Mouse (Mus musculus) liver, embryonic 15.5 days (tissue): Measurements from ENCODE around the gene Cnpy1. TPM values are rescaled to one million over a fixed set of nuclear protein-coding genes. Genes with fewer than 3 reads are reported as not detected.
A peak's percentile ranks its signal among the peaks of the same experiment; 100 is the strongest.

Experiments
- ATAC-seq: fragments of 200-750 bp; cut with Nextera tagmentation; 2 replicates; pipeline ENCODE4 v1.8.0; 2017; ENCODE audit warnings: moderate number of reproducible peaks, mild to moderate bottlenecking, moderate library complexity; ENCODE audit not compliant: insufficient read depth
- H3K27ac ChIP-seq: fragments of 300-500 bp; sonication (generic); replicated peaks from 2 replicates; pipeline ENCODE4 v1.5.1; 2015; ENCODE audit warnings: mild to moderate bottlenecking, inconsistent platforms
- H3K27me3 ChIP-seq: fragments of 300-500 bp; sonication (generic); 2 replicates; pipeline ENCODE4 v1.6.1; 2015; ENCODE audit warnings: mild to moderate bottlenecking, inconsistent platforms
- H3K36me3 ChIP-seq: fragments of 300-500 bp; sonication (generic); replicated peaks from 2 replicates; pipeline ENCODE4 v1.6.1; 2015; ENCODE audit warnings: moderate library complexity, mild to moderate bottlenecking, inconsistent platforms
- H3K4me1 ChIP-seq: fragments of 300-500 bp; sonication (generic); replicated peaks from 2 replicates; pipeline ENCODE4 v1.6.1; 2015; ENCODE audit warnings: inconsistent platforms
- H3K4me2 ChIP-seq: fragments of 300-500 bp; sonication (generic); 2 replicates; pipeline ENCODE4 v1.6.1; 2015; ENCODE audit warnings: moderate library complexity, mild to moderate bottlenecking, inconsistent platforms
- H3K4me3 ChIP-seq: fragments of 300-500 bp; sonication (generic); replicated peaks from 2 replicates; pipeline ENCODE4 v1.5.1; 2015; ENCODE audit warnings: mild to moderate bottlenecking, inconsistent platforms
- H3K9ac ChIP-seq: fragments of 300-500 bp; sonication (generic); 2 replicates; pipeline ENCODE4 v1.6.1; 2015; ENCODE audit warnings: moderate library complexity, mild to moderate bottlenecking, inconsistent platforms
- H3K9me3 ChIP-seq: fragments of 300-500 bp; sonication (generic); replicated peaks from 2 replicates; pipeline ENCODE4 v1.6.1; 2016; ENCODE audit warnings: inconsistent platforms
- WGBS: fragments of 180-500 bp; shearing (Covaris S2); methylation state at CpG from one replicate; pipeline ENCODE4 v1.1.7; 2015; ENCODE audit warnings: mixed read lengths; ENCODE audit not compliant: insufficient replicate concordance; 5-methylcytosine and 5-hydroxymethylcytosine counted together
- polyA plus RNA-seq: library from polyadenylated mRNA; unstranded; fragments of >200 nt; fragmentation: Nextera tagmentation; extraction: Ambion mirVana; gene quantifications from 2 replicates; pipeline ENCODE4 v1.2.1, GENCODE M21; 2015

The Cnpy1 gene
- polyA plus RNA-seq, 1 experiment from 2014 or later, result 0.07 TPM

GRCm38 (mm10) chr5:28172261-28172920, 73.2 kb downstream of the Cnpy1 start:
- H3K9me3 ChIP-seq, result no peaks in the 10 kb centered on the region
- ATAC-seq, result no peak
- no peak overlapping the region for H3K27ac ChIP-seq
- peaks cover 7% of the 10 kb centered on the region; the same call in 1 of the 2 replicates for H3K4me1 ChIP-seq
- WGBS, result 2% methylated on average over 8 of the region's 8 CpGs
- no peak overlapping the region for H3K9ac ChIP-seq
- H3K4me3 ChIP-seq, result no peak overlapping the region
- H3K27me3 ChIP-seq, result peaks cover 98% of the 10 kb centered on the region
- H3K4me2 ChIP-seq, result no peak overlapping the region
- no peaks in the 10 kb centered on the region for H3K36me3 ChIP-seq

GRCm38 (mm10) chr5:28171667-28172066, 73.9 kb downstream of the Cnpy1 start:
- peaks cover 98% of the 10 kb centered on the region for H3K27me3 ChIP-seq
- H3K27ac ChIP-seq, result no peak overlapping the region
- H3K9me3 ChIP-seq, result no peaks in the 10 kb centered on the region
- 8% methylated on average over 5 of the region's 5 CpGs for WGBS
- H3K4me3 ChIP-seq, result no peak overlapping the region
- H3K36me3 ChIP-seq, result no peaks in the 10 kb centered on the region
- no peak for ATAC-seq
- peaks cover 10% of the 10 kb centered on the region; the same call in 1 of the 2 replicates for H3K4me1 ChIP-seq
- H3K4me2 ChIP-seq, result no peak overlapping the region
- no peak overlapping the region for H3K9ac ChIP-seq

GRCm38 (mm10) chr5:28170892-28171291, 74.7 kb downstream of the Cnpy1 start:
- no peak overlapping the region for H3K27ac ChIP-seq
- no peaks in the 10 kb centered on the region for H3K9me3 ChIP-seq
- peaks cover 18% of the 10 kb centered on the region; the same call in 1 of the 2 replicates for H3K4me1 ChIP-seq
- H3K36me3 ChIP-seq, result no peaks in the 10 kb centered on the region
- peaks cover 98% of the 10 kb centered on the region for H3K27me3 ChIP-seq
- H3K9ac ChIP-seq, result no peak overlapping the region
- WGBS, result 2% methylated on average over 19 of the region's 19 CpGs
- no peak overlapping the region for H3K4me3 ChIP-seq
- H3K4me2 ChIP-seq, result no peak overlapping the region
- ATAC-seq, result no peak

- peaks cover 98% of the 10 kb centered on the region for H3K27me3 ChIP-seq
- WGBS, result 4% methylated on average over 17 of the region's 17 CpGs
- no peak for ATAC-seq
These were observed 75.5 kb downstream of the Cnpy1 start for GRCm38 (mm10) chr5:28170081-28170480.

GRCm38 (mm10) chr5:28169166-28169801, 76.3 kb downstream of the Cnpy1 start:
- Histone ChIP-seq H3K9ac (no peak overlapping the region), H3K9me3 (no peaks in the 10 kb centered on the region), H3K27me3 (peaks cover 98% of the 10 kb centered on the region), H3K4me3 (no peak overlapping the region), H3K27ac (no peak overlapping the region), H3K4me2 (no peak overlapping the region), H3K4me1 (peaks cover 23% of the 10 kb centered on the region), H3K36me3 (no peaks in the 10 kb centered on the region)
- 4% methylated on average over 5 of the region's 5 CpGs for WGBS
- ATAC-seq, result no peak

More at GRCm38 (mm10) chr5:28170081-28170480, 75.5 kb downstream of the Cnpy1 start:
- Histone ChIP-seq H3K4me2 (no peak overlapping the region), H3K9ac (no peak overlapping the region), H3K4me3 (no peak overlapping the region), H3K9me3 (no peaks in the 10 kb centered on the region), H3K36me3 (no peaks in the 10 kb centered on the region), H3K4me1 (peaks cover 23% of the 10 kb centered on the region), H3K27ac (no peak overlapping the region)

GRCm38 (mm10) chr5:28168253-28169165, 77.1 kb downstream of the Cnpy1 start:
- H3K36me3 ChIP-seq, result no peaks in the 10 kb centered on the region
- H3K27me3 ChIP-seq, result peaks cover 98% of the 10 kb centered on the region
- no peak overlapping the region for H3K27ac ChIP-seq
- no peaks in the 10 kb centered on the region for H3K9me3 ChIP-seq
- peaks cover 23% of the 10 kb centered on the region for H3K4me1 ChIP-seq
- ATAC-seq, result no peak
- peak overlapping the region; percentile 22 for H3K4me3 ChIP-seq
- WGBS, result 2% methylated on average over 36 of the region's 36 CpGs
- H3K9ac ChIP-seq, result no peak overlapping the region
- H3K4me2 ChIP-seq, result peak overlapping the region; percentile 32

- H3K27me3 ChIP-seq, result peaks cover 98% of the 10 kb centered on the region
- H3K36me3 ChIP-seq, result no peaks in the 10 kb centered on the region
- peak overlapping the region; percentile 22 for H3K4me3 ChIP-seq
- no peak overlapping the region for H3K9ac ChIP-seq
- WGBS, result 1% methylated on average over 29 of the region's 29 CpGs
- ATAC-seq, result no peak
- peaks cover 23% of the 10 kb centered on the region for H3K4me1 ChIP-seq
- peak overlapping the region; percentile 32 for H3K4me2 ChIP-seq
- no peaks in the 10 kb centered on the region for H3K9me3 ChIP-seq
- no peak overlapping the region for H3K27ac ChIP-seq
These were observed 77.9 kb downstream of the Cnpy1 start for GRCm38 (mm10) chr5:28167611-28168252.

- no peaks in the 10 kb centered on the region for H3K9me3 ChIP-seq
- no peak overlapping the region for H3K27ac ChIP-seq
- peak overlapping the region; percentile 37 for H3K4me3 ChIP-seq
- no peaks in the 10 kb centered on the region for H3K36me3 ChIP-seq
- H3K9ac ChIP-seq, result no peak overlapping the region
- H3K4me2 ChIP-seq, result peak overlapping the region; percentile 61
- H3K27me3 ChIP-seq, result peaks cover 98% of the 10 kb centered on the region
- peaks cover 23% of the 10 kb centered on the region for H3K4me1 ChIP-seq
- WGBS, result under 1% methylated on average over 111 of the region's 111 CpGs
- no peak for ATAC-seq
These were observed 79.1 kb downstream of the Cnpy1 start for GRCm38 (mm10) chr5:28166256-28167231.

- no peaks in the 10 kb centered on the region for H3K9me3 ChIP-seq
- H3K4me3 ChIP-seq, result peak within 1 kb of the TSS; percentile 37
- peaks cover 23% of the 10 kb centered on the region for H3K4me1 ChIP-seq
- peak within 1 kb of the TSS; percentile 61 for H3K4me2 ChIP-seq
- no peak for ATAC-seq
- H3K27me3 ChIP-seq, result peaks cover 99% of the 10 kb centered on the region
- no peak within 1 kb of the TSS for H3K27ac ChIP-seq
- H3K36me3 ChIP-seq, result no peaks in the 10 kb centered on the region
- under 1% methylated on average over 104 of the region's 113 CpGs for WGBS
- no peak within 1 kb of the TSS for H3K9ac ChIP-seq
These were observed 80.0 kb downstream of the Cnpy1 start, which contains the start of gene En2 for GRCm38 (mm10) chr5:28165358-28166255. Gene En2, plus strand, starts transcription at chr5:28165694.
